Mouse (Mus musculus) embryonic facial prominence, embryonic 11.5 days (tissue): ENCODE data around the gene Sec24a. TPM values are rescaled to one million over a fixed set of nuclear protein-coding genes. Genes with fewer than 3 reads are reported as not detected.
"Not testable (repeated sequence)": the region's sequence is repeated elsewhere in the genome, so short reads cannot be mapped to it uniquely, and the experiment has no call there.

ENCODE experiments used
- ATAC-seq: fragments of 200-750 bp; cut with Nextera tagmentation; replicated peaks from 2 replicates; pipeline ENCODE4 v1.8.0; 2017; ENCODE audit warnings: low read depth; ENCODE audit not compliant: insufficient number of reproducible peaks, low FRiP score, low TSS enrichment
- DNase-seq: peaks from one replicate; pipeline ENCODE4 v3.0.0-alpha.2; 2015; ENCODE audit warnings: low spot score
- H3K27ac ChIP-seq: fragments of 300-500 bp; sonication (generic); replicated peaks from 2 replicates; pipeline ENCODE4 v1.5.1; 2014; ENCODE audit warnings: mild to moderate bottlenecking, low read depth, low read length, control low read depth
- H3K27me3 ChIP-seq: fragments of 300-500 bp; sonication (generic); 2 replicates; pipeline ENCODE4 v1.6.1; 2014; ENCODE audit warnings: mild to moderate bottlenecking, low read length, moderate library complexity, mixed read lengths; ENCODE audit not compliant: control insufficient read depth, insufficient read depth
- H3K36me3 ChIP-seq: fragments of 300-500 bp; sonication (generic); replicated peaks from 2 replicates; pipeline ENCODE4 v1.6.1; 2014; ENCODE audit warnings: low read depth, mild to moderate bottlenecking, low read length, moderate library complexity, mixed read lengths; ENCODE audit not compliant: control insufficient read depth, insufficient read depth
- H3K4me1 ChIP-seq: fragments of 300-500 bp; sonication (generic); 2 replicates; pipeline ENCODE4 v1.6.1; 2014; ENCODE audit warnings: low read length, mixed read lengths; ENCODE audit not compliant: control insufficient read depth, insufficient read depth
- H3K4me2 ChIP-seq: fragments of 300-500 bp; sonication (generic); 2 replicates; pipeline ENCODE4 v1.6.1; 2014; ENCODE audit warnings: low read depth, mild to moderate bottlenecking, control low read depth, low read length, moderate library complexity
- H3K4me3 ChIP-seq: fragments of 300-500 bp; sonication (generic); 2 replicates; pipeline ENCODE4 v1.5.1; 2014; ENCODE audit warnings: low read depth, low read length, control low read depth
- H3K9ac ChIP-seq: fragments of 300-500 bp; sonication (generic); replicated peaks from 2 replicates; pipeline ENCODE4 v1.6.1; 2014; ENCODE audit warnings: mild to moderate bottlenecking, control low read depth, low read length
- H3K9me3 ChIP-seq: fragments of 300-500 bp; sonication (generic); replicated peaks from 2 replicates; pipeline ENCODE4 v1.6.1; 2016; ENCODE audit warnings: mild to moderate bottlenecking, low read length, inconsistent platforms, mixed read lengths; ENCODE audit not compliant: control insufficient read depth
- WGBS: fragments of 180-500 bp; shearing (Covaris S2); extraction: QIAGEN DNeasy Blood & Tissue Kit; methylation state at CpG from one replicate; pipeline ENCODE4 v1.1.7; 2014; 5-methylcytosine and 5-hydroxymethylcytosine counted together
- polyA plus RNA-seq: library from polyadenylated mRNA; unstranded; fragments of >200 nt; fragmentation: Nextera tagmentation; extraction: Ambion mirVana; gene quantifications from 2 replicates; pipeline ENCODE4 v1.2.1, GENCODE M21; 2014

Gene Sec24a
- polyA plus RNA-seq, 1 experiment from 2014 or later, result 10.5 TPM

DNA sequence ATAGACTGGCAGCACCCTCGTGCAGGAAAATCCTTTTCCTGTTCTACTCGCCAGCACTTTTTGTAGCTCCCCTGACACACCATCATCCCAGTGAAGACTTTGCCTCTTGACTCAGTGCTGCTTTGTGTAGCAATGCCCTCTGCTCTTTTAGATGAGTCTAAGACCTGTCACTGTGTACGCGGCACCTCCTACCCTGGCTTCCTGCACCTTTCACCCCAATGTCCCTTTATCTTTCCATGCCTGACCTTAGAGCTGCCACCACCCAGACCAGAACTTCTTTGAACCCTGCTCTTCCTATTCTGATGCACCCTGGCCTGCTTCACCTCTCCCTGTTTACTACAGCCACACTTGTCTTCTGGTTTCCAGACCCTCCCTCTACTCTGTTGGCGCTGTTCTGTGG is 4.9 kb upstream of the Sec24a start:
- no peaks in the 10 kb centered on the region for H3K9me3 ChIP-seq
- no peaks in the 10 kb centered on the region for H3K36me3 ChIP-seq
- no peaks in the 10 kb centered on the region for H3K4me1 ChIP-seq
- no peak for ATAC-seq
- WGBS, result 76% methylated on average over 5 of the region's 5 CpGs
- no peak overlapping the region for H3K27ac ChIP-seq
- DNase-seq, result no peak
- H3K9ac ChIP-seq, result no peak overlapping the region
- no peak overlapping the region for H3K4me2 ChIP-seq
- no peaks in the 10 kb centered on the region for H3K27me3 ChIP-seq
- no peak overlapping the region for H3K4me3 ChIP-seq

DNA sequence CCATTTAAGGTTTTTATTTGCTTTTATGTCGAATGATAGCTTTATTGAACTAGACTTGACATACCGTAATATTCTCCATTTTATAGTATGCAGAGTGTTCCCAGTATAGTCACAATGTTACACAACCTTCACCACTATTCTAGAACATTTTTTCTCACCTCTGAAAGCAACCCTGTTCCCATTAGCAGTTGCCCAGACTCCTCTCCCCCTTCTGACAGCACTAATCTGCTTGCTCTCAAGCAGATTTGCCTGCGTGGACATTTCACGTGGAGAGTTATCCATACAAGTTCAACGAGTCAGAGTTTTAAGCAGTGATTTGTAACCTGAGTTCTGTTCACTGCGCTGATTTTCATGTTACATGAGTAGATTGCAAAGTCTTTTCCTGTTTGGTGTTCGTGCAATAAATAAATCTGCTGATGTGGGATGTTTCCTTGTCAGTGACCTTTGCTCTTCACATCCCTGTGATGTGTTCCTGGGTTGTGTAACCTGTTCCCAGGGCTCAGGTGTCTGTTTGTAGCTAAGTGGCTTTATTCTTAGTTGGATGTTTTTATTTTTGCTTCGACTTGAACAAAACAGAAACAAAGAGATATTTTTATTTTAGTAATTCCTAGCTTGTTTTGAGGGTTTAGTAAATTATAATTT is 4.3 kb upstream of the Sec24a start:
- Histone ChIP-seq H3K4me1 (no peaks in the 10 kb centered on the region), H3K9me3 (no peaks in the 10 kb centered on the region), H3K27ac (no peak overlapping the region), H3K4me2 (no peak overlapping the region), H3K27me3 (no peaks in the 10 kb centered on the region), H3K36me3 (no peaks in the 10 kb centered on the region), H3K9ac (no peak overlapping the region), H3K4me3 (no peak overlapping the region)
- DNase-seq, result no peak
- WGBS, result 80% methylated on average over 8 of the region's 8 CpGs
- no peak for ATAC-seq

DNA sequence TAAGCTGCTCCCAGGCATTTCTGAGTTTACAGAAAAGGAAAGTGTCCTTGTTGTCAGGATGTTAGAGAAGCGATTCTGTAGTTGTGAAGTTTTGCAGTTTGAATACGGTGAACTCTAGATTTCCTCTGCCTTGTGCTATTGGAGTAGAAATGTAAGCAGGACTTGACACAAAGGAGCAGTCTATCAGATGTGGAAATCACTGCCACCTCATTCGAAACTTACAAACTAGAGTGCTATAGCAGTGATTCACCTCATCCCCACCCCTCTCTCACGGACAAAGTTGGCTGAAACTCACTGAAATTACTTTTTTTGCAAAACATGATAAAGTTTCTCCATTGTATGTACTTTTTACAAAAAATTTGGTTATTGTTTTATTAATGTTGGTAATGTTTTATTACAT is 1.4 kb upstream of the Sec24a start:
- H3K4me2 ChIP-seq, result no peak overlapping the region; the same call in 1 of the 2 replicates
- H3K27ac ChIP-seq, result no peak overlapping the region
- ATAC-seq (no peak), DNase-seq (no peak)
- H3K36me3 ChIP-seq, result no peaks in the 10 kb centered on the region
- H3K9me3 ChIP-seq, result no peaks in the 10 kb centered on the region
- no peak overlapping the region for H3K9ac ChIP-seq
- no peaks in the 10 kb centered on the region for H3K4me1 ChIP-seq
- 86% methylated on average over 4 of the region's 4 CpGs for WGBS
- no peak overlapping the region for H3K4me3 ChIP-seq
- H3K27me3 ChIP-seq, result no peaks in the 10 kb centered on the region

DNA sequence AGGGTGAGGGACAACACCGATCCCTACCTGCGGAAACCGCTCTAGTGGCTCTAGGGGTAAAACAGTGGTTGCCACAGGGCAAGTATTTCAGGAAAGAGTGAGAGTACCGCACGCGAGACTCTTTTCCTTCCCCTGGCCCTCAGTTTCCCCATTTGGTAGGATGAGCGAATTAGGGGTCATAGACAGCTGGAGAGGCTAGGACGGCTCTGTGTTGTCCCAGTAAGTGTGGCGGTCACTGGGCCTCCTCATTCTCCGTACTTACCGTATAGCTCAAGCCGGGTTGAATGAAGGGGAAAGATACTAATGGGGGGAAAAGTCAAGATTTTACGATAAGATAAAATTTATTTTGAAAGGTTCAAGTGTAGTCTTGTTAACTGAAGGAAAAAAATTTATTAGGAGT is 521 bp upstream of the Sec24a start:
- no peak overlapping the region for H3K27ac ChIP-seq

DNA sequence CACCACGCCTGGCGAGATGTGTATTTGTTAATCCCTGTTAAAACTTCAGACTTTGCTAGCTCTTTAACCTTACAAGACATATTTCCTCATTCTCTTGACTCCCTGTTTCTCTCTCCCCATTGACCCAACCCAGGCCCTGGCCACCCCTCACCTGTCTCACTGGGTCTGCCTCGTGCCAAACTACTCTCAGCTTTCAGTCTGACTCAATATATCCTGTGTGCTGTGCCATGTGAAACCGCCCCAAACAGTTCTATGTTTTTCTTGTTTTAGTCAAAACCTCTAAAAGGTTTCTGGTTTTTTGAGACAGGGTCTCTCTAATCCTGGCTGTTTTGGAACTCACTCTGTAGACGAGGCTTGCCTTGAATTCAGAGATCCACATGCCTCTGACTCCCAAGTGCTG is 2.2 kb downstream of the Sec24a start:
- no peak for ATAC-seq

More for the DNA sequence above, 521 bp upstream of the Sec24a start:
- no peaks in the 10 kb centered on the region for H3K36me3 ChIP-seq
- WGBS, result 8% methylated on average over 13 of the region's 13 CpGs
- no peaks in the 10 kb centered on the region for H3K27me3 ChIP-seq
- H3K9me3 ChIP-seq, result no peaks in the 10 kb centered on the region
- DNase-seq, result no peak
- H3K9ac ChIP-seq, result peak overlapping the region; percentile 70
- peak overlapping the region; percentile 61 for H3K4me3 ChIP-seq
- H3K4me2 ChIP-seq, result peak overlapping the region; percentile 91
- no peak for ATAC-seq
- no peaks in the 10 kb centered on the region for H3K4me1 ChIP-seq

DNA sequence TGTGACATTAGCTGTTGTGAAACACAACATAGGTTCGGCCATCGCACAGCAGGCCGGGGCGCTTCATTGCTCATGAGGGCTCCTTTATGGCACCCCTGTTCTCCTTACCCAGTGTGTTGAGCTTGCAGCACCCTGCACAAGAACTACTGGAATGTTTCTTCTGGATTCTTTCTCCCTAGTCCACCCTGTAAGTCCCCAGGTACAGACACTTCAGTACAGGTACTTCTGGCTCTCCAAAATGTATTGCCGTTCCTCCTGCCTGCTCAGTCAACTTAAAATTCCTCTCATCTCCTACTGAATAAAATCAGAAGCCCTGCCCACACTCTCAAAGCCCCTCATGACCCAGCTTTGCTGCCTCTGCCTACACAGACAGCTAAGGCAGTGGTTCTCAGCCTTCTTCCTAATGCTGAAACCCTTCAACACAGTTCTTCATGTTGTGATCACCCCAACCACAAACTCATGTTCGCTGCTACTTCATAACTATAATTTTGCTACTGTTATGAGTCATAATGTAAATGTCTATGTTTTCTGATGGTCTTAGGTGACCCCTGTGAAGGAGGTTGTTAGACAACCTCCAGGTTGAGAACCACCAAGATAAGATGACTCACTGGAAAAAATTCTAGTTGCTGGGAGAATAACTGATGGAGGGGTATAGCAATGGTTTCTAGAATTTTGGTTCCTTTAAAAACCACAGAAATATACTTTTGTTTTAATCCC is 3.3 kb downstream of the Sec24a start:
- Histone ChIP-seq H3K4me1 (no peaks in the 10 kb centered on the region), H3K27ac (no peak overlapping the region), H3K27me3 (no peaks in the 10 kb centered on the region), H3K36me3 (no peaks in the 10 kb centered on the region), H3K9me3 (no peaks in the 10 kb centered on the region), H3K9ac (no peak overlapping the region), H3K4me2 (no peak overlapping the region), H3K4me3 (no peak overlapping the region)
- 86% methylated on average over 6 of the region's 6 CpGs for WGBS
- DNase-seq, result no peak
- ATAC-seq, result no peak

More for the DNA sequence above, 2.2 kb downstream of the Sec24a start:
- Histone ChIP-seq H3K4me3 (no peak overlapping the region), H3K9me3 (no peaks in the 10 kb centered on the region), H3K9ac (no peak overlapping the region), H3K27ac (no peak overlapping the region), H3K36me3 (no peaks in the 10 kb centered on the region), H3K27me3 (no peaks in the 10 kb centered on the region), H3K4me1 (no peaks in the 10 kb centered on the region), H3K4me2 (no peak overlapping the region)
- no peak for DNase-seq
- 76% methylated on average over 5 of the region's 5 CpGs for WGBS

DNA sequence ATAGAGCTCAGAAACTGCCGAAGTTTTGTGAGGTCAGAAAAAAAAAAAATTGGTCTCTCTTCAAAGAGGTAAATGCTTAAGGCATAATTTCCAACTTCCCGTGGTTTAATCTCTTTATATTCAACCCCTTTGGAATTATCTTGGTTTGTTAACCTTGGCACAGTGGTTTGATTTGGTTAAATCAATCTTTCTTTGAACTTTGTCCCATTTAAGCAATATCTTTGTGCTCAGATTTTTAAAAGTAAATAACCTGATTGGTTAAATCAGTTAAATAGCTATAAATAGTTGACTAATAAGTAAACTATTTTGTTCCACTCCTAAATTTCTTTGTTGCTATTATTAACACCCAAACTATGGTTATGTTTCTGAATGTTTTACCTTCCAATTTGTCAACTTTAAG is 4.2 kb downstream of the Sec24a start:
- H3K4me3 ChIP-seq, result no peak overlapping the region
- H3K4me2 ChIP-seq, result no peak overlapping the region
- no peaks in the 10 kb centered on the region for H3K4me1 ChIP-seq
- H3K27ac ChIP-seq, result no peak overlapping the region
- no peak for DNase-seq
- ATAC-seq, result no peak
- H3K27me3 ChIP-seq, result no peaks in the 10 kb centered on the region
- no peaks in the 10 kb centered on the region for H3K9me3 ChIP-seq
- H3K9ac ChIP-seq, result no peak overlapping the region
- WGBS, result 84% methylated on average over 2 of the region's 2 CpGs
- H3K36me3 ChIP-seq, result no peaks in the 10 kb centered on the region

DNA sequence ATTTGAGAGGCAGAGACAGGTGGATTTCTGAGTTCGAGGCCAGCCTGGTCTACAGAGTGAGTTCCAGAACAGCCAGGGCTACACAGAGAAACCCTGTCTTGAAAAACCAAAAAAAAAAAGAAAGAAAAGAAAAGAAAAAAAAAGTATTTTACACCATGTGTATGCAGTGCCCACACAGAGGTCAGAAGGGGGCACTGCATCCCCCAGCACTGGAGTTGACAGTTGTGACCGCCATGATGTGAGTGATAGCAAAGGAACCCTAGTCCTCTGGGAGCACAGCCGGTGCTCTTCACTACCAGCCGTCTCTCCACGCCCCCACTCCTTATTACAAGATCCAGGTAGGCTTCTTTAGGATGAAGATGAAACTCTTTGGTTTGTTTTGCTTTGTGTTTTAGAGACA is 5.2 kb downstream of the Sec24a start:
- not testable (repeated sequence) for H3K4me2 ChIP-seq, H3K27ac ChIP-seq, DNase-seq, H3K9ac ChIP-seq, ATAC-seq, H3K36me3 ChIP-seq, H3K9me3 ChIP-seq, H3K27me3 ChIP-seq, H3K4me1 ChIP-seq, H3K4me3 ChIP-seq
- 90% methylated on average over 5 of the region's 5 CpGs for WGBS
